Mouse (Mus musculus): ENCODE results near the gene Syt8.

GRCm38 (mm10) chr7:142484780-142485179 lies 50.1 kb downstream of the Syt8 start:
- TF ChIP-seq CTCF (IDR thresholded peaks at IDR 0.05; ENCODE audit: extremely low read depth, insufficient read depth, low read length), result no peak
- no peak for TF ChIP-seq POLR2A (IDR thresholded peaks at IDR 0.05; ENCODE audit: extremely low read depth, insufficient read depth, low read length)
